Mouse (Mus musculus): ENCODE data around the gene Mri1. TPM values are rescaled to one million over a fixed set of nuclear protein-coding genes. Genes with fewer than 3 reads are reported as not detected.
A peak's percentile ranks its signal among the peaks of the same experiment; 100 is the strongest.
"Not testable (repeated sequence)": the region's sequence is repeated elsewhere in the genome, so short reads cannot be mapped to it uniquely, and the experiment has no call there.

The Mri1 gene
- 10 to 100 TPM in 11 of 26 experiments, 1 to 10 TPM in 15; 1.1 to 27.3 (median 8.8) TPM for total RNA-seq (2018; cell fraction: chromatin; rRNA removed)
- 1 to 10 TPM; 1.8 to 7.9 (median 4.1) TPM for total RNA-seq (2018; cell fraction: cytosol; rRNA removed)
- 10 to 100 TPM in 7 of 26 experiments, 1 to 10 TPM in 18, under 1 TPM in 1; 0.92 to 27.5 (median 5.8) TPM for total RNA-seq (2018; cell fraction: nucleus; rRNA removed)
- 2.2 to 7.5 TPM (median 6.1 TPM) in 3 replicates for polyA plus RNA-seq (2018)

DNA sequence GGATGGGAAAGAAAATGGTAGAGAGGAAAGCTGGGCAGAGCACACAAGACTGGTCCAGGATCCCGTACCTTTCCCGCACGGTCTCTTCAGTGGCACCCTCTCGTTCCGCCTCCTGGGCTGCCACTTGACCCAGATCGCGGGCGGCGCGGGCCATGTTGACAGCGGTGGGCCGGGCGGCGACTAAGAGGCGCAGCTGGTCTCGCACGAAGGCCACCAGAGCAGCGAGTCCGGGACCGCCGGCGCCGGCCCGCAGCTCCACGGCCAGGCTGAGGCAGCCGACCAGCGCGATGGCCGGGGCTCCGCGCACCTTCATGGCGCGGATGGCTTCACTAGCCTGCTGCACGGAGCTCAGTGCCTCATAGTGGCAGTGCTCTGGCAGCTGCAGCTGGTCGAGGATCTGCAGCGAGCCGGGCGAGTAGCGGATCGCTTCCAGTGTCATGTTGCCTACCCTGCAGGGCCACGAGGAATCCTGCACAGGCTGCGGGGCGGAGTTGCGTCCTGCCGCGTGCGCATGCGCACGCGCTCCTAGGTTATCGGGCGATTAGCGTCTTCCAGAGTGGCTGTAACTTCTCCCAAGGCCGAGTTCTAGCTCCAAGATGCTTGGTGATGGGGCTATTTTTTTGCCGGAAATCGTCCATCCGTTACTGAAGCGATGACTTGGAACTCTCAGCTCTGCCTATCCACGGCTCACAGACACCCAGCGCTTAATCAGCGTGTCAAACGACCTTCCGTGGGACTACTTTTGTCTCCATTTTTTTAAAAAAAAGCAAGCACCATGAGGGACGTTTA, at the start of gene Mri1:
Gene Mri1 (minus strand): TSS at position 505 of the 789 bp plus-strand sequence.
- H3K36me3 ChIP-seq (ENCODE audit: inconsistent target): peaks cover 37% of the 10 kb centered on the region; the same call in 1 of the 2 replicates
- under 1% methylated on average over 64 of the region's 64 CpGs for WGBS (ENCODE audit: missing documents)
- peak within 1 kb of the TSS; percentile 52 for H3K27ac ChIP-seq
- peaks cover 10% of the 10 kb centered on the region for H3K79me2 ChIP-seq (ENCODE audit: inconsistent target)
- peak within 1 kb of the TSS; percentile 54 for H3K4me3 ChIP-seq (ENCODE audit: inconsistent target)

DNA sequence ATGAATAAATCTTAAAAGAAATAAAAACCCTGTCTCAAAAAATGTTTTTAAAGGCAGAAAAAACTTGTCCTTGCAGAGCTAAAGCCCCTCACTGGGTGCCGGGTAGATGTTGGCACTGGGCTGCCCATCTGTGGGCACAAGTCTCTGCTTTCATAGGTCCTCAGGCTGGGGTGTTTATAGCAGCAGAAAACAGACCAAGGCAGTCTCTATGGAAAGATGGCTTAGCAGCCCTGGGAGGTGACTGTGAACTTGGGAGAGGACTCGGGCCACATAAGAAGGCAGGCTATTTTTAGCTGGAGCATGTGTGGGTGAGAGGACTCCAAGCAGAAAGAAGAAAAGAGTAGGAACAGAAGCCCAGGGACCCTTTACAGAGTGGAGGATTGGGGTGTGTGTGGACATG, 46.8 kb upstream of the Mri1 start:
- 100% methylated on average over 1 of the region's 2 CpGs for whole genome bisulfite sequencing (ENCODE audit: missing documents)

DNA sequence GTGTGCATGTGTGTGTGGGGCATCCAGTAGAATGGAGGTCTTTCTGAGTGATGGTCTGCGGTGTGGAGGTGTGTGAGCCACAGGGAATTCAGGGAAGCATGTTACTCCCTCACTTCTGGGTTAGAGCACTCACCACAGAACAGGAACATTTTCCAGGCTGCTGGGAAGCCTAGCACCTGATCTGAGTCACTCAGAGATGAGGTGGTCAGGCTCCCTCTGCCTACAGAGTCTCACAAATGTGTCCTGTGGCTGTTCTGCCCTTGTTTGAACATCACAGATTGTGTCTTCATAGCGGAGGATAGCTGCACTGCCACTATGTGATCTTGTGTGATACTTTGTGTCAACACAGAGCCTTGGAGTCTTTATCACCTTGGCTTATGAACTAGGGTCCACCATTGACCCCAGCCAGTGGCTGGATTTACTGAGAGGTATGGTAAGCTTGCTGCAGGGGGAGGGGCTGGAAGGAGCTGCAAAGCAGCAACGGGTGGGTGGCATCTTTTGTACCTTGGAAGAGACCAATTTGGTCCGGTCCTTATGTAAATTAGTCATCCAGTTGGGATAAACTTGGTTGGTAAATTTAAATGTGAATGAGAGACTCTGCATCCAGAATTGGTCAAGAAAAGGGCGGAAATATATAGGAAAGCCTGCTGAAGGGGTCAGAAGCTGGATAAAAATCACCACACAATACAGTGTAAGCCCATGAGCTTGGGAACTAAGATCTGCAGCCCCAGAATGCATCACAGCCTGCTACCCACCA, 40.1 kb upstream of the Mri1 start:
- Histone ChIP-seq H3K79me2 (ENCODE audit: inconsistent target) (no peaks in the 10 kb centered on the region), H3K36me3 (ENCODE audit: inconsistent target) (no peaks in the 10 kb centered on the region), H3K27ac (no peak overlapping the region), H3K4me3 (ENCODE audit: inconsistent target) (no peak overlapping the region)
- WGBS (ENCODE audit: missing documents): 84% methylated on average over 5 of the region's 5 CpGs

More for the DNA sequence above, 46.8 kb upstream of the Mri1 start:
- H3K36me3 ChIP-seq (ENCODE audit: inconsistent target): no peaks in the 10 kb centered on the region
- no peak overlapping the region for H3K4me3 ChIP-seq (ENCODE audit: inconsistent target)
- H3K79me2 ChIP-seq (ENCODE audit: inconsistent target): no peaks in the 10 kb centered on the region
- no peak overlapping the region for H3K27ac ChIP-seq

DNA sequence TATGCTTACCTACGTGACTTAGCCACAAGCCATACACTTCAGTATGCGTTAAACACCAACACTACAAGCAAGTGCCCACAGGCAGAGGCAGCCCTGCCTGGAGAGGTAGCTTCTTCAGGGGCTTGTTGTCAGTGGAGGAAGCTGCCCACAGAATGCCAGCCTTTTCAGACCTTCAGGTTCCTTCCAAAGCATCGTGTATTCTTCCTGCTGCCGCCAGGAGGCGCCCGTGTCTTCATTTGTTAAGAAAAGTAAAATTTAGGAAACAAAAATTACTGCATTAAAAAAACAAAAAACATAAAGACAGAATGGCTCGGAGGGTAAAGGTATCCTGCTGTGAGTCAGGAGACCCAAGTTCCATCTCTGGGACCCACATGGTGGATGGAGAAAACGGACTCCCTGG, 34.6 kb upstream of the Mri1 start:
- no peaks in the 10 kb centered on the region for H3K36me3 ChIP-seq (ENCODE audit: inconsistent target)
- WGBS (ENCODE audit: missing documents): 21% methylated on average over 8 of the region's 8 CpGs
- no peaks in the 10 kb centered on the region for H3K79me2 ChIP-seq (ENCODE audit: inconsistent target)
- no peak overlapping the region for H3K27ac ChIP-seq
- H3K4me3 ChIP-seq (ENCODE audit: inconsistent target): no peak overlapping the region

DNA sequence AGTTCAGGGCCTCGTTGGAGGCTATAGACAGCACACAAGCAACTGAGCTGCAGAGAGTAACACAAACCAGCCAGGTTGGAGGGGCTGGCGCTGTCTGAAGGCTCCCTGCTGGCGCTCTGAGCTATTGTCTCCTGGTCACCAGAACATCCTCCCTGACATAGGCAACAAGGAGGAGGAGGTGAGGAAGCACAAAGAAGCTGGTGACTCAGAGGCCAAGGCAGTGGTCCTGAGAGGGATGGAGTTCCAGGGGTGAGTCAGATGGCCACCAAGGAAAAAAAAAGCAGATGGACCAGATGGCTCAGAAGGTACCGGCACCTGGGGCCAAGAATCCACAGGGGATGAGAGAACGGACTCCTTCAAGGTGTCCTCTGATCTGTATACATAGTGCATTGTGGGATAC, 34.0 kb upstream of the Mri1 start:
- 86% methylated on average over 5 of the region's 5 CpGs for WGBS (ENCODE audit: missing documents)
- Histone ChIP-seq H3K27ac (no peak overlapping the region), H3K79me2 (ENCODE audit: inconsistent target) (no peaks in the 10 kb centered on the region), H3K4me3 (ENCODE audit: inconsistent target) (no peak overlapping the region), H3K36me3 (ENCODE audit: inconsistent target) (no peaks in the 10 kb centered on the region)

DNA sequence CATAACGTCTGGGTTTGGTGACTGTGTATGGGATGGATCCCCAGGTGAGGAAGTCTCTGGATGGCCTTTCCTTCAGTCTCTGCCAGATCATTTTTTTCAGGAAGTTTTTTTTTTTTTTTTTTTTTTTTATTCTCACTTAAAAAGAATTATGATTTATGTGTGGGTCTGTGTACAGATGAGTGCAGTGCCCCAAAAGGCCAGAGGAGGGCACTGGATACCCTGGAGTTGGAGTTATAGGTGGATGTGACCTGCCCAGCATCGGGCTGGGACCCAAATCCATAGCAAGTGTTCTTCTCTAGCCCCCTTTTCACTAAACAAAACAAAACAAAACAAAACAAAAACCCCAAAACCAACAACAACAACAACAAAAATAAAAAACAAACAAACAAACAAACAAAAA, 31.8 kb upstream of the Mri1 start:
- Histone ChIP-seq H3K4me3 (ENCODE audit: inconsistent target) (no peak overlapping the region), H3K79me2 (ENCODE audit: inconsistent target) (no peaks in the 10 kb centered on the region), H3K27ac (no peak overlapping the region), H3K36me3 (ENCODE audit: inconsistent target) (no peaks in the 10 kb centered on the region)
- 95% methylated on average over 2 of the region's 2 CpGs for WGBS (ENCODE audit: missing documents)

DNA sequence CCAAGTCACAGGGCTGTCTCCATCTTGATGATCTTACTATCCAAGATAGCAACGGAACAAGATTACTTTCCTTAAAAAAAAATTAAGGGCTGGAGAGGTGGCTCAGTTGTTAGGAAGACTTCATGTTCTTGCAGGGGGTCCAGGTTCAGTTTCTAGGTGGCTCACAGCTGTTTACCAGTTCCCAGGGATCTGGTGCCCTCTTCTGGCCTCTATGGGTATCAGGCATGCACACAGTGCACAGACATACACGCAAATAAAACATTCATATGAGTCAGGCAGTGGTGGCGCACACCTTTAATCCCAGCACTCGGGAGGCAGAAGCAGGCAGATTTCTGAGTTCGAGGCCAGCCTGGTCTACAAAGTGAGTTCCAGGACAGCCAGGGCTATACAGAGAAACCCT, 28.5 kb upstream of the Mri1 start:
- not testable (repeated sequence) for H3K79me2 ChIP-seq (ENCODE audit: inconsistent target); H3K27ac ChIP-seq; H3K36me3 ChIP-seq (ENCODE audit: inconsistent target); H3K4me3 ChIP-seq (ENCODE audit: inconsistent target)
- WGBS (ENCODE audit: missing documents): 56% methylated on average over 3 of the region's 5 CpGs

DNA sequence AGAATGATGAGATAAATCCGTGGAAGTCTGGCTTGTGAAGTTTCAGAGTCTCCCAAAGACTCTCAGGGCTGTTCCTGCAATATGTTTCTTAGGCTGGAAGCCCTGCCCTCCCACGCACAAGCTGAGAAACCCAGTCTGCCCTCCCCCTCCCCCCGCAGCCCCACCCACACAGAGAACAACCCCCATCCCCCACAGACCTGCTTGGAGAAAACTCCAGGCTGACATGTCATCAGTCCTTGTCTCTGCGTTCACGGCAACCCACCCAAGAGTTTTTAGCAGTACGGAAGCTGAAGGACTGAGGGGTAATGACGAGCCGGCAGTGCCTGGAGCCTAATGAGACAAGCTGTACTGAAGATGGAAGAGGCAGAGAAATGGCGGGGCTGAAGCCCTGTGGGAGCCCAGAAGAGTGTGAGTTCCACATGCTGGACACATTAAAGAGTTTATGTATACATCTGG, 27.5 kb upstream of the Mri1 start:
- no peak overlapping the region for H3K27ac ChIP-seq
- WGBS (ENCODE audit: missing documents): 85% methylated on average over 8 of the region's 9 CpGs
- no peaks in the 10 kb centered on the region for H3K79me2 ChIP-seq (ENCODE audit: inconsistent target)
- H3K4me3 ChIP-seq (ENCODE audit: inconsistent target): no peak overlapping the region
- no peaks in the 10 kb centered on the region for H3K36me3 ChIP-seq (ENCODE audit: inconsistent target)

DNA sequence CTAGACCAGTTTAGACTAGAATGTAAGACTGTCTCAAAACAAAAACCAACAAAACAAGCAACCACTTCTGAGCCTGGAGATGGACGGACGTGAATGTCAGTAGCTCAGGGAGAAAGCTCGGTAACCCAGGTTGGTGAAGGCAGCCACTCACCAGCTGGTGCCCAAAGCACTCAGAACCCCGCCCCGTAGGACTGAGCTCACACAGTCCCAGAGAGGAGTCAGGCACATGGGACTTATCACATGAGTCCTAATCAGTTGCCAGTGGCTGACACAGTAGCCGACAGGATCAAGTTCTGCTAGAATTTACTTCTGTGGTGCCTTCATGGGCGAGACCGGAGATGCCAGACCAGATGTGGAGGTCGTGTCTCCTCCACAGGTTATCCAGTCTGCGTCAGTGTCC, 23.7 kb upstream of the Mri1 start:
- WGBS (ENCODE audit: missing documents): 92% methylated on average over 9 of the region's 10 CpGs
- Histone ChIP-seq H3K27ac (no peak overlapping the region), H3K4me3 (ENCODE audit: inconsistent target) (no peak overlapping the region), H3K36me3 (ENCODE audit: inconsistent target) (no peaks in the 10 kb centered on the region), H3K79me2 (ENCODE audit: inconsistent target) (no peaks in the 10 kb centered on the region)

DNA sequence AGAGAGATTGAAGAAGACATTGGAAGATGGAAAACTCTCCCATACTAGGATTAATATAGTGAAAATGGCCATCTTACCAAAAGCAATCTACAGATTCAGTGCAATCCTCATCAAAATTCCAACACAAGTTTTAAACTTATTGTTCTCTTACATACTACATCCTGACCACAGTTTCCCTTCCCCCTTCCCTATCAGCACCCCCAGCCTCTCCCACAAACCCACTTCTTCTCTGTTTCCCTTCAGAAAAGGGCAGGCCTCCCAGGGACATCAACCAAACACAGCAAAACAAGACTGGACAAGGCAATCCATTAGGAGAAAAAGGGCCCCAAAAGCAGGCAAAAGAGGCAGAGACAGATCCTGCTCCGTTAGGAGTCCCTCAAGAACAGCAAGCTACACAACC, 19.3 kb upstream of the Mri1 start:
- no peak overlapping the region for H3K4me3 ChIP-seq (ENCODE audit: inconsistent target)

DNA sequence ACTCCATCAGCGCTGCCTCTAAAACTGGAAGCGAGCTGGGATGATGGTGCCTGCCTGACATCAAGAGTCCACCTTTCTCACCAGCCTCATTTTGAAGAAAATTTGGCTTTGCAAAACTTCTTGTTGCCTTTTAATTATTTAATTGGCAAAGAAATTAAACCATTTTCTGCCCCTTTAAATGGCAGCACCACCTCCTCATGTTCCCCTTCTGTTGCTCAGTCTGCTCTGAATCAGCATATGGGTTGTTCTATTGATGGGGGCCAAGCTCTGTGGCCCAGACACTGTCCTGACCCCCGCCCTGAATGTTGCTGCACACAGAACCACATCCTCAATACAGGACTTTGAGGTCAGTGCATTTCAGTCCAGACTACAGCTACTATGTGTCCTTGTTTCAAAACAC, 16.8 kb upstream of the Mri1 start:
- no peak overlapping the region for H3K27ac ChIP-seq
- no peaks in the 10 kb centered on the region for H3K36me3 ChIP-seq (ENCODE audit: inconsistent target)
- 69% methylated on average over 3 of the region's 3 CpGs for WGBS (ENCODE audit: missing documents)
- no peak overlapping the region for H3K4me3 ChIP-seq (ENCODE audit: inconsistent target)
- H3K79me2 ChIP-seq (ENCODE audit: inconsistent target): peaks cover 12% of the 10 kb centered on the region

More for the DNA sequence above, 19.3 kb upstream of the Mri1 start:
- no peak overlapping the region for H3K27ac ChIP-seq
- 10% methylated on average over 1 of the region's 1 CpGs for WGBS (ENCODE audit: missing documents)
- no peaks in the 10 kb centered on the region for H3K79me2 ChIP-seq (ENCODE audit: inconsistent target)
- H3K36me3 ChIP-seq (ENCODE audit: inconsistent target): no peaks in the 10 kb centered on the region

DNA sequence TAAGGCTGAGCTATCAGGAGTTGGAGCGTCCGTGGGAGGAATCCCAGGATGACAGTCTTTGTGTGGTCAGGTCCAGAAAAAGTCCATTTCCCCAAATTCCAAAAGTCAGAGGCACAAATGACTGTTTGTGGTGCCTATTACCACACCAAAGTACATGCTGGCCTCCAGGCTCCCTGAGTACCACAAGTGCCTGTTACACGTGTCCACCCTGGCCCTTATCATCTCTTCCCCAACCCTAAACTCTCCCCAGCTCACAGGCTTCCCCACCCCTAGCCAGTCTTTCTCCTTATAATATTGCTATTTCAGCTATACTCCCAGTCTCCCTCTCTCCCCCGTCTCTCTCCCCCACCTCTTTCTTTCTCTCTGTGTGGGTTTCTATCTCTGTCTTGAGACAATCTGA, 15.2 kb upstream of the Mri1 start:
- Histone ChIP-seq H3K4me3 (ENCODE audit: inconsistent target) (no peak overlapping the region), H3K79me2 (ENCODE audit: inconsistent target) (peaks cover 16% of the 10 kb centered on the region), H3K27ac (no peak overlapping the region), H3K36me3 (ENCODE audit: inconsistent target) (0 out of 2 replicates have a peak, but pooled peaks cover 3% of the 10 kb centered on the region)
- 87% methylated on average over 4 of the region's 4 CpGs for WGBS (ENCODE audit: missing documents)

DNA sequence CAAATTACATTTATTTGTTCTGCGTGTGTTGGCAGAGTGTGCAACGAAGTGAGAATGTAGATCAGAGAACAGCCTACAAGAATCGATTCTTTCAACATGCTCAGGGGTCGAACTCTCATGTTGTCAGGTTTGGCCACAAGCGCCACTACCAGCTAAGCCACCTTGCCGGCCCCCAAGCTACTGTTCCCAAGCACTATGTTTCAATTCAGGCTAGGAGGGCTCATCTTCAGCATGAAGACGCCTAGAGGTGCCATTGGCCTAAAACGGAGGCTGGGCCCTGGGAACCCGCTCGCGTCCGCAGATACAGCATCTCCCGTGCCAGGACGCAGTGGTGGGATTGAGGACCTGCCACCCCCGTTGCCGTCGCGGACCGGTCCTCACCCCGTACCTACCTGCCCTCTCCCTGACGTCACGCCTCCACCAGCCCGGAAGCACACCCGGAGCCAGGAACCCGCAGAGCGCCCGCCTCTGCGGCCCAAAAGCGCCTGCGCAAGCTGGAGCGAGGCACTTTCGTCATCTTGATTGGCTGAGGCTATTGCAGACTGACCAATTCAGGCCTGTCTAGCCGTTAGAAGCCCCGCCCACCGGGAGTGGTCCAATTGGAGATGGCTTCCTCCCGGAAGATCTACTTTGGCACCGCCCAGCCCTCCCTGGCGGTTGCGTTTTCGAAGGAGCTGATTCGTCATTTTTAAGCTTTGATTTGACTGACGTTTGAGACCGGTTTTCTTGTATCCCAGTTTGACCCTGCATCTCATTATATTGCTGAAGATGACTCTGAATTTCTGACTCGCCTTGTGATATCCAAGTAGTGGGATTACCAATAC, 13.0 kb upstream of the Mri1 start, which contains the start of gene Ccdc130:
Gene Ccdc130 (minus strand): TSS at position 431 of the 824 bp plus-strand sequence.
- H3K27ac ChIP-seq: peak within 1 kb of the TSS; percentile 62
- 1% methylated on average over 44 of the region's 44 CpGs for WGBS (ENCODE audit: missing documents)
- peak within 1 kb of the TSS; percentile 97 for H3K4me3 ChIP-seq (ENCODE audit: inconsistent target)
- peaks cover 16% of the 10 kb centered on the region for H3K79me2 ChIP-seq (ENCODE audit: inconsistent target)
- H3K36me3 ChIP-seq (ENCODE audit: inconsistent target): peaks cover 23% of the 10 kb centered on the region

DNA sequence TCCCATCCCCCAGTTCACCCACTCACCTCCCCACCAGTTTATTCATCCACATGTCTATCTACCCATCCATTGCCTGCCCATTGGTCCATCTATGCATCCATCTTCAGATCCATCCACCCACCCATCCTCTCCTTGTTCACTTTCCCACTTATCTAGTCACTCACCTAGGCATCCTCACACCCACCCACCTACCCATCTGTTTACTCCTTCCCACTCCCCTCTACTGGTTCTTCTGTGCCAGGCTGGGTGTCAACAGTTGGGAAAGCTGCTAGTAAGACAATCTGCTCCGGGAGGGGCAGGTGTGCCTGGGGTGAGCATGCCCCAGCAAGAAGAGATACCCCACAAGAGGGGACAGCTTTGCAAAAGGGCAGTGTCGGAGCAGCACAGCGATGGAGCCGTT, 4.0 kb upstream of the Mri1 start:
- Histone ChIP-seq H3K4me3 (ENCODE audit: inconsistent target) (no peak overlapping the region), H3K27ac (no peak overlapping the region), H3K36me3 (ENCODE audit: inconsistent target) (peaks cover 77% of the 10 kb centered on the region), H3K79me2 (ENCODE audit: inconsistent target) (peaks cover 5% of the 10 kb centered on the region)
- 89% methylated on average over 4 of the region's 4 CpGs for WGBS (ENCODE audit: missing documents)
